8 mouse cellular contexts compared by ENCODE assay signal in the genomic region with DNA sequence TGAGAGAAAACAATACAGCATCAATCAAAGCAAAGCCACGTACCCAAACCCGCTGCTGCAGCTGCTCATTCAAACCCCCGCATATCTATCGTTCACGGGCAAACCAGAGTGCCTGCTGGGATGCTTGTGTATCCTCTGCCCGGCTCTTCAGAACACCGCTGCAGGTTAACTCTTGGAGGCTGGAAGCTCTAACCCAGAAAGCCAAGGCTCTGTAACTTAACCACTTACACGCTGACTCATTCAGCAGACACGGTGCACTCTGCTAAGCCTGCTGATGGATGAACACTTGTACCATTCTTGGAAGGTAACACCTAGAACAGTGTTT. TPM values are rescaled to one million over a fixed set of nuclear protein-coding genes. Genes with fewer than 3 reads are reported as not detected.
DNase-seq lines count a peak whose midpoint lies in the region; ATAC-seq and TF ChIP-seq lines count a peak whose summit lies in the region.

No protein-coding gene starts in this region.

- no peak for TF ChIP-seq EP300 in lung, postnatal 0 days (IDR thresholded peaks at IDR 0.05)

- H3K27me3 ChIP-seq in lung, postnatal 0 days (replicated peaks; ENCODE audit: insufficient read depth, low read length): no peaks in the 10 kb centered on the region

- H3K36me3 ChIP-seq in lung, postnatal 0 days (ENCODE audit: insufficient read depth, low read length): no peaks in the 10 kb centered on the region

- no peak overlapping the region for H3K27ac ChIP-seq in lung, postnatal 0 days (ENCODE audit: low read length)
- H3K27ac ChIP-seq in left cerebral cortex, adult 2 months: peak overlapping the region; percentile 50

- 16% methylated on average over 9 of the region's 9 CpGs for WGBS in lung, postnatal 0 days

- DNase-seq in cerebellum, adult 9-10 months: peak; percentile 24
- no peak for DNase-seq in cerebellum, postnatal 4 days (ENCODE audit: low spot score in 2 of 2)
- no peak for DNase-seq in lung, postnatal 0 days (ENCODE audit: low spot score)
- no peak for DNase-seq in lung, postnatal 4 days
- no peak for DNase-seq in left cerebral cortex, adult 2 months (ENCODE audit: extremely low spot score in 1 of 2, low spot score in 2 of 2)
- peak; percentile 24 for DNase-seq in right cerebral cortex, postnatal 25 days
- no peak for DNase-seq in urinary bladder, postnatal 25 days (ENCODE audit: low spot score)
- DNase-seq in adrenal gland, postnatal 10 days: no peak

- H3K9ac ChIP-seq in lung, postnatal 0 days (replicated peaks; ENCODE audit: low read depth): no peak overlapping the region

- H3K9me3 ChIP-seq in lung, postnatal 0 days (ENCODE audit: low read length): no peaks in the 10 kb centered on the region

- H3K4me3 ChIP-seq in lung, postnatal 0 days (ENCODE audit: low read depth, low read length): no peak overlapping the region
- peak overlapping the region; percentile 53 for H3K4me3 ChIP-seq in left cerebral cortex, adult 2 months

- ATAC-seq in lung, postnatal 0 days: no peak

- H3K4me1 ChIP-seq in lung, postnatal 0 days (ENCODE audit: insufficient read depth, low read depth, low read length): peaks cover 9% of the 10 kb centered on the region; the same call in 1 of the 2 replicates

- peak overlapping the region; percentile 17; the same call in 1 of the 2 replicates for H3K4me2 ChIP-seq in lung, postnatal 0 days (replicated peaks; ENCODE audit: low read depth, low read length)

- TF ChIP-seq CTCF in lung, postnatal 0 days (IDR thresholded peaks at IDR 0.05): no peak
- no peak for TF ChIP-seq CTCF in left cerebral cortex, adult 2 months (IDR thresholded peaks at IDR 0.05)

- intact Hi-C loops in left cerebral cortex, adult 2 months (cut with DNase I): no loop called here

RNA-seq across cellular contexts. Expression of a gene that starts 5.1 kb away (rescaled TPM):
- polyA plus RNA-seq in lung, postnatal 0 days (2015; fragmentation: Nextera tagmentation; extraction: Ambion mirVana): 2.1 and 2.5 TPM in 2 replicates
- total RNA-seq in left cerebral cortex, adult 2 months (2021): 10 to 100 TPM in 1 of 2 experiments, 1 to 10 TPM in 1; 8.3 to 12.3 TPM
- 10 to 100 TPM; 17.8 to 23.2 TPM for total RNA-seq in adrenal gland, postnatal 10 days (2021)

Comparison
In these comparisons a context has a peak if more than half of its experiments do, and no peak if none do; other contexts are left out.
1. DNase-seq: peak in cerebellum, adult 9-10 months (single experiment) and right cerebral cortex, postnatal 25 days (single experiment); none in cerebellum, postnatal 4 days (0 of 2), lung, postnatal 0 days (single experiment), lung, postnatal 4 days (0 of 2), left cerebral cortex, adult 2 months (0 of 2), urinary bladder, postnatal 25 days (single experiment) and adrenal gland, postnatal 10 days (single experiment).